Mouse (Mus musculus) heart, postnatal 0 days (tissue): ENCODE results near the gene Cask.

Experiments used
- CTCF ChIP-seq: IDR thresholded peaks from 2 replicates; pipeline ENCODE4 v1.5.1; 2016; ENCODE audit warnings: antibody characterized with exemption, control low read depth, low read depth
- EP300 ChIP-seq: IDR thresholded peaks from 2 replicates; pipeline ENCODE4 v1.6.1; 2016; ENCODE audit warnings: antibody characterized with exemption, low read depth

GRCm38 (mm10) chrX:13661063-13661462 is 190.1 kb downstream of the Cask start, which contains the start of gene Gpr82:
- TF ChIP-seq EP300 (no peak), CTCF (no peak)
